Mouse (Mus musculus) inflammation-experienced regulatory T-cells, adult 6 months (primary cell): Measurements from ENCODE around the gene Aldh1l2. TPM values are rescaled to one million over a fixed set of nuclear protein-coding genes. Genes with fewer than 3 reads are reported as not detected.

Source experiments
- ATAC-seq: one replicate; pipeline ENCODE4 v1.8.0; 2017
- polyA plus RNA-seq, 3 experiments: library from polyadenylated mRNA; unstranded; fragments of 100-300 nt; shearing (Covaris generic); gene quantifications; one replicate each; pipeline ENCODE4 v1.2.1; 2017

The Aldh1l2 gene
- polyA plus RNA-seq, 3 experiments from 2014 or later: not detected

DNA sequence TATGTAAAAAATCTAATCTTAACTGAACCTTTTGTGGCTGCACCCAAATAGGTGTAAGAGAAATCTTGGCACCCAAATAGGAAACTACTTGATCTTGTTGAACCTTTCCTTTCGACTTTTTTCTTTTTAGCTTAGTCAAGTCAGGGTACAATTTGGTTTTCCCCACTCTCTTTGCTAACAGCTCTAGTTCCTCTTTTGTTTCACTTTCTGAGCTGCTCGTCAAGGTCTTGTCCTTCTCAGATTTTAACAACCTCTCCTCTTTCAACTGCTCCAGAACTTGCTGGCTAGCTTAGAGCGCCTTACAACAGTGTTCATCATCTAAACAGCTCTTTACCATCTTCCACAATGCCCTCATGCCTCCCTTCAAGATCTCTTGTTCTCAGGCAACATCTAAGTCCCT is 76.4 kb downstream of the Aldh1l2 start:
- ATAC-seq: no peak

DNA sequence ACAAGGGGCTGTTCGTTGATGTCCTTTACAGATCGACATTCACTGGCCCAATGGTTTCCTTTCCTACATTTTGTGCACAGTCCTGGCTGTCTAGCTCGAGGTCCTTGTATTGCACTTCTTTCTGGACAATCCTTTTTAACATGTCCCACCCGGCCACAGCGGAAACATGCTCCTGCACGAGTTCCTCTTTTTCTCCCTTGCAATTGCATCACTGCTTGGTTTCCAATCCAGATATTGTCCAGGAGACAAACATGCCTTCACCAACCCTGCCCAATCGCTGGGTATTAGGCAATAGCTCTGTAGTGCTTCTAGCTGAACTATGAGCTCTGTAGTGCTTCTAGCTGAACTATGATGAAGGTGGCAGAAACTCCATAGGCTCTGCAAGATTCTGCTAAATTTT is 85.4 kb downstream of the Aldh1l2 start:
- ATAC-seq: no peak

Other genes starting within 250 kb of the Aldh1l2 start
- under 1 TPM in 2 of 3 experiments, not detected in 1; 0.21 to 0.25 TPM for gene Slc41a2, start 196.3 kb downstream of the Aldh1l2 start, polyA plus RNA-seq
- gene D10Wsu102e, start 173.9 kb downstream of the Aldh1l2 start, polyA plus RNA-seq: 1 to 10 TPM in 1 of 3 experiments, under 1 TPM in 2; 0.82 to 1.0 (median 0.83) TPM
- 10 to 100 TPM; 25.8 to 28.8 (median 26.2) TPM for gene Washc4, start 9.6 kb upstream of the Aldh1l2 start, polyA plus RNA-seq
- 1 to 10 TPM; 4.7 to 5.7 (median 4.8) TPM for gene Appl2, start 114.6 kb upstream of the Aldh1l2 start, polyA plus RNA-seq
- 10 to 100 TPM in 1 of 3 experiments, 1 to 10 TPM in 2; 1.8 to 38.5 (median 2.7) TPM for gene 1500009L16Rik, start 188.7 kb upstream of the Aldh1l2 start, polyA plus RNA-seq